In genomic region chr7:4725169-4725568, GRCm38 (mm10) we compare ENCODE assay signal across 11 mouse cellular contexts. TPM values are rescaled to one million over a fixed set of nuclear protein-coding genes. Genes with fewer than 3 reads are reported as not detected.
DNase-seq lines count a peak whose midpoint lies in the region; ATAC-seq and TF ChIP-seq lines count a peak whose summit lies in the region.
"Had no signal": no experiment of that assay in that cellular context is flagged by ENCODE, and none has a peak within 500 bp of the region (broad histone marks: within the 10 kb centered on the region; RNA-seq: fewer than 3 reads in every experiment).

TSS of gene Tmem150b (minus strand) at chr7:4725249.

- ATAC-seq in kidney, postnatal 0 days (replicated peaks; ENCODE audit: low FRiP score, low read depth): no peak
- ATAC-seq in liver, embryonic 11.5 days (replicated peaks; ENCODE audit: low FRiP score): no peak
- no peak for ATAC-seq in neural tube, embryonic 13.5 days (ENCODE audit: low read depth)
- ATAC-seq in hindbrain, embryonic 11.5 days (ENCODE audit: low FRiP score): no peak
- ATAC-seq: hindbrain, embryonic 16.5 days had no signal

- no peaks in the 10 kb centered on the region for H3K4me1 ChIP-seq in kidney, postnatal 0 days (replicated peaks; ENCODE audit: insufficient read depth, low read length)
- H3K4me1 ChIP-seq in brown adipose tissue, adult 24 weeks (ENCODE audit: control insufficient read depth, insufficient read depth, insufficient read length, low read length): no peaks in the 10 kb centered on the region
- no peaks in the 10 kb centered on the region; the same call in 1 of the 2 replicates for H3K4me1 ChIP-seq in liver, embryonic 11.5 days (replicated peaks; ENCODE audit: control insufficient read depth, insufficient read depth, low read length)
- H3K4me1 ChIP-seq in neural tube, embryonic 13.5 days (replicated peaks): no peaks in the 10 kb centered on the region
- H3K4me1 ChIP-seq in hindbrain, embryonic 11.5 days (replicated peaks; ENCODE audit: control insufficient read depth, insufficient read depth, low read length): no peaks in the 10 kb centered on the region

- WGBS in kidney, postnatal 0 days: 69% methylated on average over 7 of the region's 7 CpGs
- WGBS in liver, embryonic 11.5 days: 42% methylated on average over 7 of the region's 7 CpGs
- 81% methylated on average over 7 of the region's 7 CpGs for WGBS in neural tube, embryonic 13.5 days
- 90% methylated on average over 7 of the region's 7 CpGs for WGBS in hindbrain, embryonic 11.5 days

- no peak within 1 kb of the TSS for H3K4me3 ChIP-seq in kidney, postnatal 0 days (replicated peaks; ENCODE audit: low read depth, low read length)
- peak within 1 kb of the TSS; percentile 12; the same call in 1 of the 2 replicates for H3K4me3 ChIP-seq in brown adipose tissue, adult 24 weeks (ENCODE audit: insufficient read depth, low read depth, low read length)
- no peak within 1 kb of the TSS for H3K4me3 ChIP-seq in liver, embryonic 11.5 days (ENCODE audit: low read depth, low read length)
- no peak within 1 kb of the TSS for H3K4me3 ChIP-seq in neural tube, embryonic 13.5 days
- no peak within 1 kb of the TSS for H3K4me3 ChIP-seq in hindbrain, embryonic 11.5 days (ENCODE audit: low read depth, low read length)
- H3K4me3 ChIP-seq: myocyte had no signal

- no peaks in the 10 kb centered on the region for H3K27me3 ChIP-seq in kidney, postnatal 0 days (ENCODE audit: insufficient read depth, low read length)
- H3K27me3 ChIP-seq in liver, embryonic 11.5 days (replicated peaks; ENCODE audit: control insufficient read depth, insufficient read depth, low read length): no peaks in the 10 kb centered on the region
- no peaks in the 10 kb centered on the region for H3K27me3 ChIP-seq in neural tube, embryonic 13.5 days
- no peaks in the 10 kb centered on the region for H3K27me3 ChIP-seq in hindbrain, embryonic 11.5 days (ENCODE audit: control insufficient read depth, insufficient read depth, low read length)

- H3K4me2 ChIP-seq in kidney, postnatal 0 days (ENCODE audit: low read length): no peak within 1 kb of the TSS
- H3K4me2 ChIP-seq in liver, embryonic 11.5 days: peak within 1 kb of the TSS; percentile 62; the same call in 1 of the 2 replicates
- H3K4me2 ChIP-seq in neural tube, embryonic 13.5 days: no peak within 1 kb of the TSS
- H3K4me2 ChIP-seq in hindbrain, embryonic 11.5 days (replicated peaks; ENCODE audit: low read depth, low read length): no peak within 1 kb of the TSS

- TF ChIP-seq CTCF in kidney, postnatal 0 days (IDR thresholded peaks at IDR 0.05; ENCODE audit: low read depth): no peak

- DNase-seq in kidney, postnatal 0 days (ENCODE audit: low spot score): no peak
- no peak for DNase-seq in kidney, adult 18-20 months
- DNase-seq in liver, embryonic 11.5 days (ENCODE audit: low spot score): no peak
- DNase-seq in heart, adult 11 months: no peak
- no peak for DNase-seq in hindbrain, embryonic 11.5 days (ENCODE audit: low spot score)
- DNase-seq in urinary bladder, adult 18-20 months (ENCODE audit: low spot score in 2 of 2): no peak
- DNase-seq: kidney, postnatal 25 days had no signal

- no peak within 1 kb of the TSS for H3K9ac ChIP-seq in kidney, postnatal 0 days (ENCODE audit: low read depth, low read length)
- H3K9ac ChIP-seq in liver, embryonic 11.5 days (ENCODE audit: low read depth, low read length): no peak within 1 kb of the TSS
- H3K9ac ChIP-seq in neural tube, embryonic 13.5 days: 0 out of 2 replicates have a peak within 1 kb of the TSS, but pooled peaks have one; percentile 42
- no peak within 1 kb of the TSS for H3K9ac ChIP-seq in hindbrain, embryonic 11.5 days (ENCODE audit: low read depth, low read length)

- H3K9me3 ChIP-seq in kidney, postnatal 0 days (replicated peaks; ENCODE audit: low read length): no peaks in the 10 kb centered on the region
- no peaks in the 10 kb centered on the region for H3K9me3 ChIP-seq in liver, embryonic 11.5 days (ENCODE audit: control insufficient read depth, low read length)
- no peaks in the 10 kb centered on the region for H3K9me3 ChIP-seq in neural tube, embryonic 13.5 days
- H3K9me3 ChIP-seq in hindbrain, embryonic 11.5 days (ENCODE audit: control insufficient read depth, low read length): no peaks in the 10 kb centered on the region

- H3K36me3 ChIP-seq in kidney, postnatal 0 days (ENCODE audit: insufficient read depth, low read length): no peaks in the 10 kb centered on the region
- H3K36me3 ChIP-seq in liver, embryonic 11.5 days (ENCODE audit: control insufficient read depth, insufficient read depth, low read length): no peaks in the 10 kb centered on the region
- no peaks in the 10 kb centered on the region for H3K36me3 ChIP-seq in neural tube, embryonic 13.5 days
- H3K36me3 ChIP-seq in hindbrain, embryonic 11.5 days (ENCODE audit: control insufficient read depth, insufficient read depth, low read length): no peaks in the 10 kb centered on the region

- H3K27ac ChIP-seq in kidney, postnatal 0 days: 0 out of 2 replicates have a peak within 1 kb of the TSS, but pooled peaks have one; percentile 0
- H3K27ac ChIP-seq in brown adipose tissue, adult 24 weeks (replicated peaks; ENCODE audit: low read depth, low read length): peak within 1 kb of the TSS; percentile 55
- no peak within 1 kb of the TSS for H3K27ac ChIP-seq in liver, embryonic 11.5 days (ENCODE audit: low read depth, low read length)
- no peak within 1 kb of the TSS for H3K27ac ChIP-seq in neural tube, embryonic 13.5 days (replicated peaks)
- no peak within 1 kb of the TSS for H3K27ac ChIP-seq in hindbrain, embryonic 11.5 days (ENCODE audit: low read depth, low read length)

RNA-seq across cellular contexts. Expression of gene Tmem150b, which starts in this region (rescaled TPM):
- polyA plus RNA-seq in kidney, postnatal 0 days (2015; fragmentation: Nextera tagmentation; extraction: Ambion mirVana): 0.06 and 0.12 TPM in 2 replicates
- polyA plus RNA-seq in brown adipose tissue, adult 24 weeks (2012; ENCODE audit: insufficient read depth, insufficient read length, missing spikeins): not detected in 2 replicates
- polyA plus RNA-seq in liver, embryonic 11.5 days (2014; fragmentation: Nextera tagmentation; extraction: Ambion mirVana): 0.16 TPM in 1 of 2 replicates, not detected in the other
- polyA plus RNA-seq in neural tube, embryonic 13.5 days (2015; fragmentation: Nextera tagmentation; extraction: Ambion mirVana): 0.32 TPM in 1 of 2 replicates, not detected in the other
- polyA plus RNA-seq in hindbrain, embryonic 11.5 days (2014; fragmentation: Nextera tagmentation; extraction: Ambion mirVana): 0.22 and 0.26 TPM in 2 replicates

Comparison
In these comparisons a context has a peak if more than half of its experiments do, and no peak if none do; other contexts are left out.
1. H3K27ac ChIP-seq: peak in kidney, postnatal 0 days (single experiment) and brown adipose tissue, adult 24 weeks (single experiment); none in liver, embryonic 11.5 days (single experiment), neural tube, embryonic 13.5 days (single experiment) and hindbrain, embryonic 11.5 days (single experiment).